Mouse (Mus musculus): ENCODE data around the gene Dlg2.

- TF ChIP-seq CTCF (conservative IDR thresholded peaks at IDR 0.05; ENCODE audit: low read length) (no peak), NANOG (IDR thresholded peaks at IDR 0.05; ENCODE audit: borderline replicate concordance, low read length) (no peak), POU5F1 (IDR thresholded peaks at IDR 0.05; ENCODE audit: borderline replicate concordance, low read length) (no peak)
Measured at GRCm38 (mm10) chr7:91442447-91443376, 966.2 kb downstream of the Dlg2 start.
